1 mouse cellular context compared by ENCODE assay signal in the genomic region with DNA sequence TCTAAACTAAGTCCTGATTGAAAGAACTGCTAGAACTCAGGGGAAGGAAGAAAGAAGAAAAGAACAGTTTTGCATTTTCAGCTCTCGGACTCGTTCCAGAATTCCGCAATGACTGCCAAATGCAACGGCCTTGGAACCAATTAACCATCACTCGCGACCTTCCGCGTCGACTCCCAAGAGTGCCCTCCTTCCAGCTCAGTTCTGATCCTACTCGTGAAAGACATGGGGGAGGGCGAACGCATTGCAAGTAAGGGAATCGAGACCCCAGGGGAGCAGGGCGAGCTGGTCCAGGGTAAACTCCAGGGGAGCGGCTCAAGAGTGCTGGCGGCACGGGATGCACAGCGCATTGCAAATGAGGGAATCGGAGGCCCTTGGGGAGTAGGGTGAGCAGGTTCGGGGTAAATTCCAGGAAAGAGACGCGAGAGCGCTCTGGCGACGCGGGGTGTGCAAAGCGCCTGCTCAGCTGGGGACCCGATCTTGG.
TF ChIP-seq lines count a peak whose summit lies in the region.

No protein-coding gene starts in this region.

TF ChIP-seq in CH12.LX, 34 proteins besides CTCF, POLR2A, EP300 and RAD21:
- TF ChIP-seq JUN (IDR thresholded peaks at IDR 0.05; ENCODE audit: insufficient read depth, low read depth, low read length): no peak
- no peak for TF ChIP-seq ZKSCAN1 (IDR thresholded peaks at IDR 0.05; ENCODE audit: borderline replicate concordance, low read depth, low read length)
- no peak for TF ChIP-seq HCFC1 (IDR thresholded peaks at IDR 0.05; ENCODE audit: low read depth, low read length)
- TF ChIP-seq MEF2A (IDR thresholded peaks at IDR 0.05; ENCODE audit: borderline replicate concordance, low read depth, low read length): no peak
- TF ChIP-seq MYC (IDR thresholded peaks at IDR 0.05; ENCODE audit: low read depth, low read length): no peak
- peak; percentile 50; the same call in 1 of the 2 replicates for TF ChIP-seq BHLHE40 (IDR thresholded peaks at IDR 0.05; ENCODE audit: low read depth, low read length)
- peak; percentile 26 for TF ChIP-seq SIN3A (IDR thresholded peaks at IDR 0.05; ENCODE audit: low read length)
